Comparison of ENCODE assay signal across 12 mouse cellular contexts in the genomic region with DNA sequence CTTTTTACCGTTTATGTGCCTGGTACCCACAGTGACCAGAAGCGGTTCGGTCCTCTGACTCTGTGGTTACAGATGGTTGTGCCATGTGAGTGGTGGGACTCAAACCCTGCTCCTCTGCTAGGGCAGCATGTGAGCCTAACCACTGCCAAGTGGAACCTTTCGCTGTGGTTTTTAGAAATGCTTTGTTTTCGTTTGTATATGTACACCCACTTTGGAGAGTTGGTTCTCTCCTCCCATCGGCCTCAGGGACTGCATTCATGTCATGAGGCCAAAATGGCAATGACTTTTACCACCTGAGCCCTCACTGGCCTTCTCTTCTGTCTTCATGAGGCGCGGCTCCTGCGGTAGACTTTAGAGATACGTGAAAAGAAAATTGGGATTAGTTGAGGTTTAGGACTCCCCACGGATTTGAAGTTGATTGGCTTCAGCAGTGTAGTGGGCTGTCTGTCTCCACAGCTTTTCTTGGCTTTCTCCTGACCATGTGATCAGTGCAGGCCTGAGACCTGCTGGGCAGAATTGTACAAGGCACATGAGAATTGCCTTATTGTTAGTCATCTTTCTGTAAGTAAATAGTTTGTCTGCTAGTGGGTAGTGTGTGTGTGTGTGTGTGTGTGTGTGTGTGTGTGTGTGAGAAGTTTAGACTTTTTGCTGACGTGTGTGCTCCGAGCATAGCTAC.
DNase-seq lines count a peak whose midpoint lies in the region; ATAC-seq and TF ChIP-seq lines count a peak whose summit lies in the region.
"Had no signal": no experiment of that assay in that cellular context is flagged by ENCODE, and none has a peak within 500 bp of the region (broad histone marks: within the 10 kb centered on the region; RNA-seq: fewer than 3 reads in every experiment).

No protein-coding gene starts in this region.

- TF ChIP-seq CTCF in hindbrain, postnatal 0 days (IDR thresholded peaks at IDR 0.05; ENCODE audit: low read depth) = no peak
- no peak for TF ChIP-seq CTCF in intestine, postnatal 0 days (IDR thresholded peaks at IDR 0.05; ENCODE audit: low read depth)

- H3K27ac ChIP-seq in hindbrain, embryonic 11.5 days (ENCODE audit: low read depth, low read length) = no peak overlapping the region
- no peak overlapping the region for H3K27ac ChIP-seq in hindbrain, postnatal 0 days
- no peak overlapping the region for H3K27ac ChIP-seq in intestine, postnatal 0 days (ENCODE audit: low read depth, low read length)

- no peak overlapping the region for H3K4me3 ChIP-seq in hindbrain, embryonic 11.5 days (ENCODE audit: low read depth, low read length)
- H3K4me3 ChIP-seq in hindbrain, postnatal 0 days (ENCODE audit: low read length) = no peak overlapping the region
- no peak overlapping the region for H3K4me3 ChIP-seq in intestine, postnatal 0 days (ENCODE audit: low read depth, low read length)

- H3K36me3 ChIP-seq in hindbrain, embryonic 11.5 days (ENCODE audit: control insufficient read depth, insufficient read depth, low read length) = no peaks in the 10 kb centered on the region
- H3K36me3 ChIP-seq in hindbrain, postnatal 0 days (ENCODE audit: insufficient read depth, low read length) = no peaks in the 10 kb centered on the region
- H3K36me3 ChIP-seq in intestine, postnatal 0 days (ENCODE audit: control insufficient read depth, insufficient read depth) = no peaks in the 10 kb centered on the region
- H3K36me3 ChIP-seq: G1E had no signal

- no peak overlapping the region for H3K4me2 ChIP-seq in hindbrain, embryonic 11.5 days (replicated peaks; ENCODE audit: low read depth, low read length)
- H3K4me2 ChIP-seq in hindbrain, postnatal 0 days (ENCODE audit: low read depth, low read length) = no peak overlapping the region
- no peak overlapping the region for H3K4me2 ChIP-seq in intestine, postnatal 0 days (replicated peaks; ENCODE audit: low read depth)
- H3K4me2 ChIP-seq: heart, embryonic 11.5 days had no signal

- WGBS in hindbrain, embryonic 11.5 days = 80% methylated on average over 13 of the region's 13 CpGs
- WGBS in hindbrain, postnatal 0 days = 77% methylated on average over 13 of the region's 13 CpGs
- WGBS in intestine, postnatal 0 days = 72% methylated on average over 13 of the region's 13 CpGs

- peak; percentile 49; the same call in 1 of the 2 replicates for ATAC-seq in hindbrain, embryonic 11.5 days (ENCODE audit: low FRiP score)
- no peak; the same call in 1 of the 2 replicates for ATAC-seq in hindbrain, postnatal 0 days
- peak; percentile 45; the same call in 1 of the 2 replicates for ATAC-seq in intestine, postnatal 0 days
- no peak for ATAC-seq in inflammation-experienced regulatory T-cells, adult 6 months

- H3K9ac ChIP-seq in hindbrain, embryonic 11.5 days (ENCODE audit: low read depth, low read length) = no peak overlapping the region
- H3K9ac ChIP-seq in hindbrain, postnatal 0 days (replicated peaks; ENCODE audit: low read length) = no peak overlapping the region
- no peak overlapping the region for H3K9ac ChIP-seq in intestine, postnatal 0 days (ENCODE audit: low read depth, low read length)

- H3K9me3 ChIP-seq in hindbrain, embryonic 11.5 days (ENCODE audit: control insufficient read depth, low read length) = no peaks in the 10 kb centered on the region
- H3K9me3 ChIP-seq in hindbrain, postnatal 0 days (ENCODE audit: low read length) = no peaks in the 10 kb centered on the region
- H3K9me3 ChIP-seq in intestine, postnatal 0 days (ENCODE audit: control insufficient read depth) = no peaks in the 10 kb centered on the region

- H3K4me1 ChIP-seq in hindbrain, embryonic 11.5 days (replicated peaks; ENCODE audit: control insufficient read depth, insufficient read depth, low read length) = no peaks in the 10 kb centered on the region
- no peaks in the 10 kb centered on the region for H3K4me1 ChIP-seq in hindbrain, postnatal 0 days (ENCODE audit: insufficient read depth, low read length)
- H3K4me1 ChIP-seq in intestine, postnatal 0 days (replicated peaks; ENCODE audit: control insufficient read depth, insufficient read depth, low read length) = no peaks in the 10 kb centered on the region

- no peak for DNase-seq in hindbrain, embryonic 11.5 days (ENCODE audit: low spot score)
- DNase-seq in hindbrain, postnatal 0 days (ENCODE audit: low spot score) = no peak
- DNase-seq in urinary bladder, postnatal 14 days (ENCODE audit: low spot score) = peak; percentile 33
- DNase-seq in urinary bladder, postnatal 10 days (ENCODE audit: low spot score) = no peak
- DNase-seq in right cerebral cortex, postnatal 25 days = no peak
- DNase-seq in spleen, postnatal 10 days (ENCODE audit: low spot score in 2 of 2) = no peak
- DNase-seq: kidney, postnatal 36 days; thymus, postnatal 4 days had no signal

- no peaks in the 10 kb centered on the region for H3K27me3 ChIP-seq in hindbrain, embryonic 11.5 days (ENCODE audit: control insufficient read depth, insufficient read depth, low read length)
- no peaks in the 10 kb centered on the region for H3K27me3 ChIP-seq in hindbrain, postnatal 0 days (ENCODE audit: insufficient read depth, low read length)
- H3K27me3 ChIP-seq in intestine, postnatal 0 days (replicated peaks; ENCODE audit: control insufficient read depth, insufficient read depth, low read length) = no peaks in the 10 kb centered on the region

Comparison
In these comparisons a context has a peak if more than half of its experiments do, and no peak if none do; other contexts are left out.
1. ATAC-seq: peak in hindbrain, embryonic 11.5 days (single experiment) and intestine, postnatal 0 days (single experiment); none in hindbrain, postnatal 0 days (single experiment) and inflammation-experienced regulatory T-cells, adult 6 months (single experiment).